Mouse (Mus musculus): ENCODE results near the gene Rnf220. TPM values are rescaled to one million over a fixed set of nuclear protein-coding genes. Genes with fewer than 3 reads are reported as not detected.

Rnf220 gene
- polyA plus RNA-seq, 1 experiment from 2014 or later = 73.3 TPM

DNA sequence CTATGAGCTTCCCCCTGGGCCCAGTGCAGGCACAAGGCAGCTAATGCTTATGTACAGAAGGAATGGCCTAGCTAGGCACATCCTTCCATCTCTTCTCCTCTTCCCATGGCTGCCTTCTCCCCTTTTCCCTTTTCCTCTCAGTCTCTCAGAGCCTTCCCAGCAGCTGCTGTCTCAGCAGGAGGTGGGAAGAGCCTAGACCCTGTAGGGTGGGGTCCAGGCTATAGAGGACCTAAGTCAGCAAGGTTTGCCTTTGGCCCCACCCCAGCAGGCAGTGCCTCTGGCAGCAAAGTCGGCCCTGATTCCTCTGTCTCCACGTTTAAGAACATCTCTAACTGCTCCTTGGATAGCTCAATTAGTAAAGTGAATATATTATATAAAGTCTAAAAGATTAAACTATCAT lies 147.5 kb downstream of the Rnf220 start:
- H3K4me3 ChIP-seq = no peak overlapping the region

DNA sequence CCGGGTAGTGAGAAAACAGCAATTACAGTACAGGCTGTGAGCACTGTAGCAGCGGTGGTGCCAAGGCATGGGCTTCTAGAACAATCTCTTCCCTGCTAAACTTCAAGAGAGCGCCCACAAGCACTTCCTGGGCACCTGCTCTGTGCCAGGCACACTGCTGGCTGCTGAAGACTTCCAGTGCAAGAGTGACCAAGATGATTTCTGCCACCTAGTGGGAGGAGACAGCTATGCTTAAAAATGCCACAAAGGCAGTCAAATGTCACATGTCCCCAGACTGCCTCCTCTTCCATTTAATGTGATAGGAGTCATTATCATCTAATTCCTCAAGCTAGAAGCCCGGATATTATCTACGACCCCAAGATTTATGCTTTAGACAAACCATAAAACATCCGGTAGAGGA lies 150.8 kb downstream of the Rnf220 start:
- WGBS = 46% methylated on average over 6 of the region's 6 CpGs
- no peaks in the 10 kb centered on the region for H3K27me3 ChIP-seq
- no peak overlapping the region for H3K4me2 ChIP-seq
- H3K9me3 ChIP-seq = no peaks in the 10 kb centered on the region
- no peak overlapping the region for H3K9ac ChIP-seq
- no peak overlapping the region for H3K4me3 ChIP-seq
- H3K4me1 ChIP-seq = peaks cover 22% of the 10 kb centered on the region
- H3K27ac ChIP-seq = no peak overlapping the region
- ATAC-seq (ENCODE audit: borderline replicate concordance, extremely low read depth, low FRiP score, low TSS enrichment) = no peak
- no peaks in the 10 kb centered on the region for H3K36me3 ChIP-seq

More for the DNA sequence above, 147.5 kb downstream of the Rnf220 start:
- Histone ChIP-seq H3K27ac (no peak overlapping the region), H3K27me3 (no peaks in the 10 kb centered on the region), H3K9ac (no peak overlapping the region), H3K36me3 (no peaks in the 10 kb centered on the region), H3K4me1 (0 out of 2 replicates have a peak, but pooled peaks cover 4% of the 10 kb centered on the region), H3K9me3 (no peaks in the 10 kb centered on the region), H3K4me2 (no peak overlapping the region)
- ATAC-seq (ENCODE audit: borderline replicate concordance, extremely low read depth, low FRiP score, low TSS enrichment) = no peak
- 29% methylated on average over 2 of the region's 2 CpGs for WGBS

DNA sequence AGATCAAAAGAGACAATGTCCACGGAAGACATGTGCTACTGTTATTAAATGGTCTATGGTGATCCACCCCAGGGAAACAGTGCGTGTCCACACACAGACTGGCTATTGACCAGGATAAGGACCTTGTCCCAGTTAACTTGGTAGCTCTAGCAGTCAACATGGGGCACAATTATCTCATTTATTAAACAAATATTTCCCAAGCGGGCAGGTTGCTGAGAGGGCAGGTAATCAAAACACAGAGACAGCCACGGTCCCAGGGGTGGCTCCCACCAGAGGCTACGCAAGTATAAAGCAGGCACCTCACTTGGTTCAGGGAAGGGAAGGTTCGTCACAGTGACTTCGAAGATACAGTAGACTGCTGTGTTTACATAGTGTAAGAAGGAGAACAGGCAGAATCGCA lies 153.5 kb downstream of the Rnf220 start:
- 51% methylated on average over 8 of the region's 8 CpGs for WGBS
- H3K4me3 ChIP-seq = no peak overlapping the region
- ATAC-seq (ENCODE audit: borderline replicate concordance, extremely low read depth, low FRiP score, low TSS enrichment) = no peak
- no peak overlapping the region for H3K9ac ChIP-seq
- no peak overlapping the region for H3K27ac ChIP-seq
- H3K4me1 ChIP-seq = peaks cover 22% of the 10 kb centered on the region
- no peaks in the 10 kb centered on the region for H3K9me3 ChIP-seq
- no peak overlapping the region for H3K4me2 ChIP-seq
- no peaks in the 10 kb centered on the region for H3K36me3 ChIP-seq
- H3K27me3 ChIP-seq = no peaks in the 10 kb centered on the region

DNA sequence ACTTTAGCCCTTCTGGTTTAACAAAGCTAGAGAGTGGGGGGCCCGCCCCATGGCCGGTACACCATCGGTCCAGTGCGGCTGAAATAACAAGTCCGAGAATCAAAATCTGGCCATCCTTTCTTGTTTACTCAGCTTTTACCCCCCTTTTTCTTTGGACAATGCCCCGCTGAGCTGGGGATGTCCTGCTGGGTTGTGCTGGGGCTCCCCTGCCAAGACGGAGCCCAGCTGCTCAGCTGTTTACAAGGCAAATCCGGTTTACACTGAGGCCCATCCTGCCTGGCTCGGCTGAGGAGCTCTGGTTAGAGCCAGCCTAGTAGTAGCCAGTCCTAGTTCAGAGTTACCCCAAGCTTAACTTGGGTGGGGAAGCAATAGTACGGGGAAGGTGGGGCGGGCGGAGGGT lies 154.1 kb downstream of the Rnf220 start:
- Histone ChIP-seq H3K27me3 (no peaks in the 10 kb centered on the region), H3K36me3 (no peaks in the 10 kb centered on the region), H3K27ac (peak overlapping the region; percentile 56), H3K9ac (no peak overlapping the region), H3K9me3 (no peaks in the 10 kb centered on the region), H3K4me2 (no peak overlapping the region; the same call in 1 of the 2 replicates), H3K4me1 (peaks cover 22% of the 10 kb centered on the region), H3K4me3 (no peak overlapping the region)
- WGBS = 28% methylated on average over 12 of the region's 12 CpGs
- ATAC-seq (ENCODE audit: borderline replicate concordance, extremely low read depth, low FRiP score, low TSS enrichment) = peak; percentile 80; the same call in 1 of the 2 replicates

DNA sequence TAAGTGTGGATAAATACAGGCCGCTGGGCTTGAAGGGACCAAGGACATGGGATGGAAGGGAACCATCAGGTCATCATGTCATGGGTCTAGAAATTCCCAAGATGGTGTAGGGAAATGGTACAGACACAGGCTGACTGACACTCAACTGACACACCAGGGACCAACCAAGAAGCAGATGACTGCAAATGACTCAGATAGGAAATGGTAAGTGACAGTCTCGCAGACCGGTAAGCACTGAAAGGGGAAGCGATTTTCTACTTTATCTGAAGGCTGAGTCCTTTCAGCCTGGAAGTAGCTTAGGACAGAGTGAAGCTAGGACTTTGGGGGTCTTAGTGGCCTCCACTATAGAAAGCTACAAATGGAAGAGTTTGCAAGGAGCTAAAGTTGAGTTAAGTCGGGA lies 155.6 kb downstream of the Rnf220 start:
- ATAC-seq (ENCODE audit: borderline replicate concordance, extremely low read depth, low FRiP score, low TSS enrichment) = no peak
- 82% methylated on average over 5 of the region's 5 CpGs for WGBS
- Histone ChIP-seq H3K27ac (no peak overlapping the region), H3K4me2 (no peak overlapping the region), H3K27me3 (no peaks in the 10 kb centered on the region), H3K4me1 (peaks cover 22% of the 10 kb centered on the region), H3K36me3 (no peaks in the 10 kb centered on the region), H3K9me3 (no peaks in the 10 kb centered on the region), H3K9ac (no peak overlapping the region), H3K4me3 (no peak overlapping the region)

DNA sequence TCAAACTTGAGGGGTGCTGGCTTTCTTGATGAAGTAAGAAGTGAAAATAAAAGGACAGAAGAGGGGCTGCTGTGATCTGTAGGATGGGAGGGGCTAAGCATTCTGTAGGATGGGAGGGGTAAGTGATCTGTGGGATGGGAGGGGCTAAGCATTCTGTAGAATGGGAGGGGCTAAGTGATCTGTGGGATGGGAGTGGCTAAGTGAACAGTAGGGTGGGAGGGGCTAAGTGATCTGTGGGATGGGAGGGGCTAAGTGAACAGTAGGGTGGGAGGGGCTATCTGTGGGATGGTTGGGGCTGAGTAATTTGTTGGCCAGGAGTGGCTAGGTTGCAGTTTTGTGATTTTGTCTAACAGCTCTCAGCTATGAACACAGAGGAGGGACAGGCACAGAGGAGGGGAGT lies 157.1 kb downstream of the Rnf220 start:
- H3K27ac ChIP-seq = no peak overlapping the region
- H3K27me3 ChIP-seq = no peaks in the 10 kb centered on the region
- H3K36me3 ChIP-seq = no peaks in the 10 kb centered on the region
- no peak overlapping the region for H3K4me3 ChIP-seq
- no peak overlapping the region for H3K9ac ChIP-seq
- peaks cover 18% of the 10 kb centered on the region for H3K4me1 ChIP-seq
- no peak overlapping the region for H3K4me2 ChIP-seq
- ATAC-seq (ENCODE audit: borderline replicate concordance, extremely low read depth, low FRiP score, low TSS enrichment) = no peak
- no peaks in the 10 kb centered on the region for H3K9me3 ChIP-seq

DNA sequence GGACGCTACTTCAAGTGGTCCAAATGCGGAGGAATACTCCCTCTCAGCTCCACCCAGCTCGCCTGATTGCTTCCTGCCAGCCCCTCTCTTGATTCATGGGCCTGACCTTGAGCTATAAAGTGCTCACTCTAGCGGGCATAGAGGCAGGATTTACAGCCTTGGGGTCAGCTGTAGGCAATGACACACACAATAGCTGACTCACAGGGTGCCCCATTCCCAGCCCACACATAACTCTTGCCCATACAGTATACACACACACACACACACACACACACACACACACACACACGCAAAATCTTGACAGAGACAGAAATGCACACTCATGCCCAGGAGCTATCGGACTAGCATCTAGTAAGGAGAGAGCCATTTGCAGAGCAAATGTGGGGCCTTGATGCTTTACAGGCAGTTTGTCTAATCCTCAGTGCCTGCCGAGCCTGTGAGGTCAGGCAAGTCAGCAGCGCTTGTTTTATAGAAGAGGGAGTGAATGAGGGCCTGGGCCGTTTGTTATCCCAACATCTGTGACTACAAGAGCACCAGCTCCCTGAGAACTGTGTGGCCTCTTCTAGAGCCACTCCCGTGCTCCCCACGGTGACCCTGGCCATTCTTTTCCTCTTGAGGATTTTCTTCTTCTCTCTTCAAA lies 165.9 kb downstream of the Rnf220 start:
- H3K4me2 ChIP-seq = no peak overlapping the region
- H3K9ac ChIP-seq = no peak overlapping the region
- whole genome bisulfite sequencing = 38% methylated on average over 11 of the region's 11 CpGs
- H3K4me1 ChIP-seq = no peaks in the 10 kb centered on the region
- H3K36me3 ChIP-seq = no peaks in the 10 kb centered on the region
- H3K27ac ChIP-seq = no peak overlapping the region
- ATAC-seq (ENCODE audit: borderline replicate concordance, extremely low read depth, low FRiP score, low TSS enrichment) = no peak
- H3K4me3 ChIP-seq = no peak overlapping the region
- H3K9me3 ChIP-seq = no peaks in the 10 kb centered on the region
- H3K27me3 ChIP-seq = no peaks in the 10 kb centered on the region

DNA sequence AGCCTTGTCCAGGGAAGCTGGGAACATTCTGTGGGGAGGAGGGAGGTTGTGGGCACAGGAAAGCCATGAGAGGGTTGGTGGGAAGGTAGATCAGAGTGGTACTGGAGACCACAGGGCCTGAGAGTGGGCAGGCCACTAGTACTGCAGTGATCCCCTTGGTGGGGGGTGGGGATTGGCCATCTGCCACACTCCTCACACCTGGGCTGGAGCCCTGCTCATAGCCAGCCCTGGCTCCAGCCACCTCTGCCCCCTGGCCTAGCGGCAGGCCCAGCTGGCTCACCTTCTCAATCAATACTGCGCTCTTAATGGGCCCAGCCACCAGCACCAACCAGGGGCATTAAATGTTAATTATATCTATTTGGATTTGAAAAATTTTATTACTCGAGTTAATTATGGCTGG lies 166.7 kb downstream of the Rnf220 start:
- no peak overlapping the region for H3K9ac ChIP-seq
- no peaks in the 10 kb centered on the region for H3K4me1 ChIP-seq
- H3K27me3 ChIP-seq = no peaks in the 10 kb centered on the region

DNA sequence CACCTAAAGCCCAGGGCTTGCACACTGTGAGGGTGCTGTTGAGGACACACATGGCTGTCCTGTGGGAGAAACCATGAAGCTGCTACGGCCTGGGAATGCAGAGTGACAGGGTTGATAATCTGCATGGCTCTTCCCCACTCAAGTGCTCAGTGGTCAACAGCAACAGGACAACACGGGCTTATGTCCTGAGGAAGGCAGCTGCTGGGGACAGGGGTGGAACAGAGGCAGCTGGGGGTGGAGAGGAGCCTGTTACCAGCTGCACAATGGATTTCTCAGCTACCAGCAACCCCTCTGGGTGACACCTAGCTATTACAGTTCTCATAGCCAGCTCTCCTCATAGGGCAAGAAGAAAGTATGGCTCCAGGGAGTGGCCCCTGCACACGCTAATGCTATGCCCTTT lies 169.9 kb downstream of the Rnf220 start:
- H3K9me3 ChIP-seq = no peaks in the 10 kb centered on the region
- peaks cover 10% of the 10 kb centered on the region for H3K27me3 ChIP-seq
- H3K4me3 ChIP-seq = no peak overlapping the region
- H3K9ac ChIP-seq = no peak overlapping the region
- H3K4me1 ChIP-seq = no peaks in the 10 kb centered on the region
- no peaks in the 10 kb centered on the region for H3K36me3 ChIP-seq
- H3K4me2 ChIP-seq = no peak overlapping the region
- ATAC-seq (ENCODE audit: borderline replicate concordance, extremely low read depth, low FRiP score, low TSS enrichment) = no peak
- no peak overlapping the region for H3K27ac ChIP-seq
- WGBS = 69% methylated on average over 3 of the region's 3 CpGs

More for the DNA sequence above, 166.7 kb downstream of the Rnf220 start:
- H3K9me3 ChIP-seq = no peaks in the 10 kb centered on the region
- WGBS = 87% methylated on average over 3 of the region's 3 CpGs
- no peak overlapping the region for H3K4me2 ChIP-seq
- H3K27ac ChIP-seq = no peak overlapping the region
- H3K36me3 ChIP-seq = no peaks in the 10 kb centered on the region
- peak; percentile 52; the same call in 1 of the 2 replicates for ATAC-seq (ENCODE audit: borderline replicate concordance, extremely low read depth, low FRiP score, low TSS enrichment)
- H3K4me3 ChIP-seq = no peak overlapping the region

DNA sequence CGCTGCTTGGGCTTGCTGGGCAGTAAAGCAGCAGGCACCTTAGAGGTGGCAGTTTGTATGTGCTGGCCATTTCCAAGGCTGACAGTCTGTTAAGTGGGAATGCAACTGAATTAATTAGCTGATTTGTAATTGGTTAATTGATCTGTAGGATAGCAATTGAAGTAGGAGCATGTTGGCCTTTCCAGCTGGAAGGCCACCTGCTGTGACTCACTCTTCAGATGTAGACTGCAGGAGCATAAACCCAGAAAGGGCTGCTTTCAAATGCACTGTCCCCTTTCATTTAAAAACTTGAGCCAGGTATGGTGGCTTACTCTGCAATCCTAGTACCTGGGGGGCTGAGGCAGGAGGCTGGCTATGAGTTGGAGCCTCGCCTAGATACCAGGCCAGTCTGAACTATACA lies 171.8 kb downstream of the Rnf220 start:
- no peak overlapping the region for H3K27ac ChIP-seq
- H3K36me3 ChIP-seq = no peaks in the 10 kb centered on the region
- peaks cover 25% of the 10 kb centered on the region for H3K27me3 ChIP-seq
- 84% methylated on average over 2 of the region's 2 CpGs for WGBS
- H3K9me3 ChIP-seq = no peaks in the 10 kb centered on the region
- no peak overlapping the region for H3K4me3 ChIP-seq
- ATAC-seq (ENCODE audit: borderline replicate concordance, extremely low read depth, low FRiP score, low TSS enrichment) = no peak
- no peaks in the 10 kb centered on the region for H3K4me1 ChIP-seq
- H3K4me2 ChIP-seq = no peak overlapping the region
- no peak overlapping the region for H3K9ac ChIP-seq

DNA sequence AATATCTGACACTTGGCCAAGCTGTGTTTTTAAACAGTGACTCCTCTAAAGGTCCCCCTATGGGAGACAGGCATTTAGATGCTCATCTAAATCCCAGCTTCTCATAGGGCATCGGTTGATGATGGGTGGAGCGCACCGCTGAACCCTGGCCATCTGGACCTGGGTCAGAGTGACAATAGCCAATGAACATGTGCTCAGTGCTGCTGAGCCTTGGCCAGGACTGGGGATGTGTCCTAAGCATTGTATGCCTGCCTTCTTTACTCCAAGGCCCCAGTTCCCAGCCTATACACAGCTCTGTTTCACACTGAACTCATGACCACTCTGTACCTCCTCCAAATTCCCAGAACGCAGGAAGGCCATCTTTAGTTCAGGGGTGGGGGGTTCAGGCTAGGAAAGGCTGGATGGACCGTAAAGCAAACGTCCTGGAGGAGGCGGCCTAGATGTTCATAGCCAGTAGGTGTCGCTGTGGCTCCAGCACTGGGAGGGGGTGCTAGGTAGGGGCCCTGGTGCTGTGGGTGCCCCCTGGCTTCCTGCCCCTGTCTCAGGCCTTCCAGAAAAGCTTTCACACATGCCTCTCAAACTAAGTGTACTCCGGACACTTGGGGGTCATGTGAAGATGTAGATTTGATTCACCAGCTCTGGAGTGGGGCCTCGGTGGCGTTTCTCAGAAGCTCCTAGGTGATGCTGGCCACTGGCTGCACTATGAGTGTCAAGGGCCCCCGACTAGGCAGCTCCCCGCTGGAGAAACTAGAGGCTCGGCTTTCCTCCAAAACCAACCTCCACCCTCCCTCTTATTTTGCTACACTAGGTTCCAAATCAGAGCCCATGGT lies 173.1 kb downstream of the Rnf220 start:
- H3K4me3 ChIP-seq = no peak overlapping the region
- no peak overlapping the region for H3K9ac ChIP-seq
- H3K9me3 ChIP-seq = no peaks in the 10 kb centered on the region
- 19% methylated on average over 14 of the region's 14 CpGs for WGBS
- H3K27ac ChIP-seq = no peak overlapping the region
- 0 out of 2 replicates have a peak, but pooled peaks have one; percentile 56 for ATAC-seq (ENCODE audit: borderline replicate concordance, extremely low read depth, low FRiP score, low TSS enrichment)
- no peaks in the 10 kb centered on the region for H3K4me1 ChIP-seq
- H3K4me2 ChIP-seq = no peak overlapping the region
- H3K27me3 ChIP-seq = peaks cover 39% of the 10 kb centered on the region
- H3K36me3 ChIP-seq = no peaks in the 10 kb centered on the region

DNA sequence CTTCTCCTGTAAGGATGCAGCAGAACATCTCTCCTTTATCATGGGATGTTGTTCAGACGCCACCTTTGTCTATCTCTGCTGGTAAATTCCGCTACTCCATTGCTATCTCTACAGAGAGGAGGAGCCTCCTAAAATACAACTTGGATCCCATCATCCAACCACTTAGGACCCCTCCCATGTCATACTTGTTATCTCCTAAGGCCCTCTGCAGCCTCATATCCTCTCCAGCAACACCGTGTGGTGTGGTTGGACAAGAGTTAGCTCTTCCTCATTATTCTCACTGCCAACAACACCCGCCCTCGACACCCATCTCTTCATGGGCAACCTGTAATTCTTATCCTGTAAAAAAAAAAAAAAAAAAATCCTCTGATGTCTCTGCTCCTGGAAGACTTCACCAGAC lies 175.8 kb downstream of the Rnf220 start:
- no peaks in the 10 kb centered on the region for H3K9me3 ChIP-seq
- H3K4me1 ChIP-seq = no peaks in the 10 kb centered on the region
- WGBS = 84% methylated on average over 5 of the region's 5 CpGs
- no peak for ATAC-seq (ENCODE audit: borderline replicate concordance, extremely low read depth, low FRiP score, low TSS enrichment)
- H3K36me3 ChIP-seq = no peaks in the 10 kb centered on the region
- no peak overlapping the region for H3K4me3 ChIP-seq
- no peak overlapping the region for H3K27ac ChIP-seq
- peaks cover 66% of the 10 kb centered on the region for H3K27me3 ChIP-seq
- no peak overlapping the region for H3K4me2 ChIP-seq
- no peak overlapping the region for H3K9ac ChIP-seq
